Mouse (Mus musculus) bone marrow, adult 2 months (tissue): ENCODE data around the gene Chfr.
A peak's percentile ranks its signal among the peaks of the same experiment; 100 is the strongest.

ENCODE experiments used
- CTCF ChIP-seq: fragments of 200-500 bp; IDR thresholded peaks from 2 replicates; pipeline ENCODE4 v1.5.1; 2011; ENCODE audit warnings: low read length, control low read depth; ENCODE audit not compliant: control insufficient read depth, insufficient read depth
- POLR2A ChIP-seq: fragments of 200-500 bp; IDR thresholded peaks from 2 replicates; pipeline ENCODE4 v1.6.1; 2011; ENCODE audit warnings: low read depth, mild to moderate bottlenecking, control low read depth, low read length, borderline replicate concordance; ENCODE audit not compliant: control insufficient read depth

DNA sequence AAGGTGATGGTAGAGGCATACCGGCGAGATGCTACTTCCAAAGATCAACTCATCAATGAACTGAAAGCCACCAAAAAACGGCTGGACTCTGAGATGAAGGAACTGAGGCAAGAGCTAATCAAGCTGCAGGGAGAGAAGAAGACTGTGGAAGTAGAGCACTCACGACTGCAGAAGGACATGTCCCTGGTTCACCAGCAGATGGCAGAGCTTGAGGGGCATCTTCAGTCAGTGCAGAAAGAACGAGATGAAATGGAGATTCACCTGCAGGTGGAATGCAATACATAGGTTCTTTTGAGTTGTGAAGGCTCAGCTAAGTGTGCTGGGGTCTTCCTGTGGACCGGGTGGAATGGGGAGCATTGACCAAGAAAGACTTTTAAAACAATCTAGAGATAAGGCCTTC is 69.1 kb downstream of the Chfr start:
- TF ChIP-seq CTCF, result peak; percentile 58
- no peak for TF ChIP-seq POLR2A
